Mouse (Mus musculus) midbrain, embryonic 10.5 days (tissue): ENCODE data around the gene Coro6. TPM values are rescaled to one million over a fixed set of nuclear protein-coding genes. Genes with fewer than 3 reads are reported as not detected.

Experiments used
- DNase-seq: peaks from one replicate; pipeline ENCODE4 v3.0.0-alpha.2; 2017; ENCODE audit warnings: low spot score
- H3K27ac ChIP-seq: fragments of 300-500 bp; sonication (generic); replicated peaks from 2 replicates; pipeline ENCODE4 v1.5.1; 2016; ENCODE audit warnings: mild to moderate bottlenecking
- H3K27me3 ChIP-seq: fragments of 300-500 bp; sonication (generic); 2 replicates; pipeline ENCODE4 v1.6.1; 2016; ENCODE audit warnings: low read depth, mild to moderate bottlenecking; ENCODE audit not compliant: poor library complexity, severe bottlenecking
- H3K36me3 ChIP-seq: fragments of 300-500 bp; sonication (generic); 2 replicates; pipeline ENCODE4 v1.6.1; 2016; ENCODE audit warnings: mild to moderate bottlenecking, moderate library complexity
- H3K4me1 ChIP-seq: fragments of 300-500 bp; sonication (generic); 2 replicates; pipeline ENCODE4 v1.6.1; 2016
- H3K4me3 ChIP-seq: fragments of 300-500 bp; sonication (generic); 2 replicates; pipeline ENCODE4 v1.5.1; 2016; ENCODE audit warnings: mild to moderate bottlenecking, moderate library complexity
- H3K9me3 ChIP-seq: fragments of 300-500 bp; sonication (generic); replicated peaks from 2 replicates; pipeline ENCODE4 v1.6.1; 2016; ENCODE audit warnings: mild to moderate bottlenecking
- WGBS: fragments of 180-500 bp; shearing (Covaris S2); methylation state at CpG from one replicate; pipeline ENCODE4 v1.1.7; 2016; 5-methylcytosine and 5-hydroxymethylcytosine counted together
- polyA plus RNA-seq: library from polyadenylated mRNA; unstranded; fragments of >200 nt; fragmentation: Nextera tagmentation; extraction: Ambion mirVana; gene quantifications from 2 replicates; pipeline ENCODE4 v1.2.1, GENCODE M21; 2016

Coro6 gene
- not detected in 2 replicates for polyA plus RNA-seq

DNA sequence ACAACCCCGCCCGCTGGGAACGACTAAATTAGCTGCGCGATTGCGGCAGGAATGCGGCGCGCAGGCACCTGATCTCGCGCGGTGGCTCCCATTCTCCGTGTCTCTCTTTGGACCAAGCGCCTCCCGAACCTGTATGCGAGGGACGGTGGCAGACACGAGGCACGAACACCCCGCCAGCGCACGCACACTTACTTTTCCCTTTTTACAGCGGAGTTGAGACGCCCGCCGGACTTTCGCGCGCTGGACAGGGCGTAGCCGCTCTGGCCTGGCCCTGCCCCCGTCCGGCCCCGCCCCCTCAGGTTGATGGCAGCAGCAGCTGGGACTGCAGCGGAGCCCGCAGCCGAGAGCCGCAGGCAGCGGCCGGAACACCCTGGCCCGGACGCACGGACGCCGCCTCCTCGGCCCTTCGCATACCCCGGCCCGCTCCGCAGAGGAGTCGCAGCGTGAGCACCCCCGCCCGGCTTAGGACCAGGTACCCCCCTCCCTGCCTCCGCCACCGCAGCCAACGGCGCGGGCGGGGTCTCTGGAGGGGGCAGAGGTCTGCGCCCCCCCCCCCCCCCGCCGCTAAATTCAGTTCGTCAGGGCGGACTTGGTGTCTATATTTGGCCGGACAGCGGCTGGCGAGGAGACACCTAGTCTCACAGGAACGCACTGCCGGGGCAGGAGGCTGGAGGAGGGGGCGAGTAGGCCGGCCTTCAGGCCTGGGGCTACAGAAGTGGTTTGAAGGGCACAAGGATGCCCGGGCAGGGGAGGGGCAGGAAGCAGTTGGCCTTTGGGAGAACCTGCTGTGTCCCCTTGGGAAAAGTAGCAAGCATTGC, at the start of gene Coro6:
TSS of gene Coro6 (plus strand) at position 129 of the 818 bp plus-strand sequence.
- H3K4me1 ChIP-seq: peaks cover 29% of the 10 kb centered on the region
- H3K36me3 ChIP-seq: no peaks in the 10 kb centered on the region
- H3K27me3 ChIP-seq: peaks cover 83% of the 10 kb centered on the region
- peak within 1 kb of the TSS; percentile 69 for H3K4me3 ChIP-seq
- peak within 1 kb of the TSS; percentile 73 for H3K27ac ChIP-seq
- H3K9me3 ChIP-seq: no peaks in the 10 kb centered on the region
- peak; percentile 79 for DNase-seq
- WGBS: under 1% methylated on average over 73 of the region's 73 CpGs

DNA sequence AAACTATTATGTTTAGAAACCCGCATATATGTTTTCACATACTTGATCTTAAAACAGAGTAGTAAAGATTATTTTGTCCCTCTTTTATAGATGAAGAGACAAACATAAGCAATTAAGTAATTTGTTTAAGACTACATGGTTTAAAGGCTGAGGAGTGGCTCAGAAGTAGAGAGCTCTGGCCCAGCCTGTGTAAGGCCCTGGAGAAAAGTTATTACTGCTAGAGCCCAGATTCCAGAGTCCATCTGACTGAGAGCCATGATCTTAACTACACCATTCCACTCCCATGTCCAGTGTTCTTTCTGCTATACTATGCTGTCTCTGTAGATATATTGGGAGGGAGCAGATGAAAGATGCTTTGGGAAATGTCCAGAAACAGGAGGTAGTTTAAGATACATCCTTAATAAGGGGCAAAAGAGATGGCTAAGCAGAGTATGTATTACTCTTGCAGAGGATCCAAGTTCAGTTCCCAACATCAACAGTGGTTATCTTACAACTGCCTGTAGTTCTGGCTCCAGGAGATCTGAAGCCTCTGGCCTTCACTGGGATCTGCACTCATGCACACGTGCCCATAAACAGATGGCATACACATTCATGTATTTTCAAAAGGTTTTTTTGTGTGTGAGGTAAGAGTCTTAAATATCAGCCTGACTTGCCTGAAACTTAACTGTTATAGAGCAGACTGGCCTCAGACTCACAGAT, 47.9 kb upstream of the Coro6 start:
- Histone ChIP-seq H3K36me3 (0 out of 2 replicates have a peak, but pooled peaks cover 3% of the 10 kb centered on the region), H3K4me1 (no peaks in the 10 kb centered on the region), H3K9me3 (no peaks in the 10 kb centered on the region), H3K27me3 (no peaks in the 10 kb centered on the region), H3K4me3 (no peak overlapping the region), H3K27ac (no peak overlapping the region)
- WGBS: 88% methylated on average over 2 of the region's 2 CpGs
- no peak for DNase-seq

DNA sequence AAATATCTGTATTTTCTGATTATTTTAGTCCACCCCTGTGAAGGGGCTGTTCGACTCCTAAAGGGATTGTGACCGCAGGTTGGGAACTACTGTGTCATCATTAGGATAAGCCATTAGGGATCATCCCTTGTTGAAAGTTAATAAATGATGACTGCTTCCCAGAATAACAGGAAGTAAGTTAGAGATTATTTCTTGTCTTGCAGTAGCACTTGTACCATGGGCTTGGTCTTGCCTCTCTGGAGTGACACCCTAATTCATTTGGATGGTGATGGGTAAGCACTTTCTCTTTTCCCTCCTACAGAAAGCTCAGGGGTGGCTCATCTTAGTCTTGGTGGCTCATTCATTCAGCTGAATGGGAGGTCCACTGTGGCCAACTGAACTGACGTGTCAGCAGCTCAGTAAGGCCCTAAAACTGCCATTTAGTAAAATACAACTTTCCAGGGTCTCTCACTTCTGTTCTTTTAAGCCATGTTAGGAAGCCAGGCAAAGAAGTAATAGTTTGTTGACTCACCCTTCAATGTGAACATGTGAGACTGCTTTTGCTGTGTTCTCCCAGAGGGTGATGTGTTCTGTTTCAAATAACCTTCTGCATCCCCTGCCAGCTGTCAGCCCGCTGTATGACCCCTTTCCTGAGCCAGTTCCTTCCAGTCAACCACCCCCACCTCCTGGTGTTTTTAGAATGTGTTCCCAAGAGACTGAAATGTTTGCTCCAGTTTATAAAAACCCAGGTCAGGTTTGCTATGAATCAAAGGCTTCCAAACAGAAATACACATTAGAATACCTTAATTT, 45.8 kb upstream of the Coro6 start:
- Histone ChIP-seq H3K4me1 (no peaks in the 10 kb centered on the region), H3K27me3 (no peaks in the 10 kb centered on the region), H3K36me3 (peaks cover 5% of the 10 kb centered on the region), H3K9me3 (no peaks in the 10 kb centered on the region), H3K4me3 (no peak overlapping the region), H3K27ac (no peak overlapping the region)
- DNase-seq: no peak
- 81% methylated on average over 4 of the region's 4 CpGs for WGBS

DNA sequence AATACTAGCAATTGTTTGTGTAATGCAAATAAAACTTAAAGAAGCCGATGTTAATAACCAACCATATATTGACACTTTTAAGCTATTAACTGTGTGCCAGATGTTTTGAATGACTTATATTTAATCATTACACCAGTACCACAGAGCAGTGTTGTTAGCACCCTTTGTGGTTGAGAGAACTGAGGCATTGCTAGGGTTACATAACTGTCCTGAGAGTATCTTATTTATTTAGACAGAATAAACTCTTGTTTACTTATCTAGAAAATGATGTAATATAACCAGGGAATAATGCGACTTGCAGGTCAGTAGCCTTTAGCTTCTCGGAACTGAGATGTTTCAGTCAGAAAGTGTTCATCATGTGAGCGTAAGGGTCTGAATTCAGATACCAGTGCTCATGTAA, 44.2 kb upstream of the Coro6 start:
- H3K9me3 ChIP-seq: no peaks in the 10 kb centered on the region
- WGBS: 97% methylated on average over 4 of the region's 4 CpGs

GRCm38 (mm10) chr11:77423175-77423859, 38.9 kb upstream of the Coro6 start:
- no peak overlapping the region for H3K27ac ChIP-seq
- H3K36me3 ChIP-seq: peaks cover 39% of the 10 kb centered on the region
- no peaks in the 10 kb centered on the region for H3K27me3 ChIP-seq
- WGBS: 86% methylated on average over 4 of the region's 4 CpGs
- no peaks in the 10 kb centered on the region for H3K9me3 ChIP-seq
- no peak for DNase-seq
- H3K4me3 ChIP-seq: no peak overlapping the region
- H3K4me1 ChIP-seq: no peaks in the 10 kb centered on the region

More for the DNA sequence above, 44.2 kb upstream of the Coro6 start:
- no peak overlapping the region for H3K4me3 ChIP-seq
- H3K36me3 ChIP-seq: peaks cover 20% of the 10 kb centered on the region
- no peaks in the 10 kb centered on the region for H3K4me1 ChIP-seq
- no peaks in the 10 kb centered on the region for H3K27me3 ChIP-seq
- H3K27ac ChIP-seq: no peak overlapping the region
- no peak for DNase-seq

GRCm38 (mm10) chr11:77428446-77428845, 33.8 kb upstream of the Coro6 start:
- Histone ChIP-seq H3K9me3 (no peaks in the 10 kb centered on the region), H3K36me3 (peaks cover 35% of the 10 kb centered on the region), H3K27me3 (no peaks in the 10 kb centered on the region), H3K4me3 (no peak overlapping the region), H3K4me1 (no peaks in the 10 kb centered on the region), H3K27ac (no peak overlapping the region)
- no peak for DNase-seq
- WGBS: 88% methylated on average over 1 of the region's 1 CpGs

DNA sequence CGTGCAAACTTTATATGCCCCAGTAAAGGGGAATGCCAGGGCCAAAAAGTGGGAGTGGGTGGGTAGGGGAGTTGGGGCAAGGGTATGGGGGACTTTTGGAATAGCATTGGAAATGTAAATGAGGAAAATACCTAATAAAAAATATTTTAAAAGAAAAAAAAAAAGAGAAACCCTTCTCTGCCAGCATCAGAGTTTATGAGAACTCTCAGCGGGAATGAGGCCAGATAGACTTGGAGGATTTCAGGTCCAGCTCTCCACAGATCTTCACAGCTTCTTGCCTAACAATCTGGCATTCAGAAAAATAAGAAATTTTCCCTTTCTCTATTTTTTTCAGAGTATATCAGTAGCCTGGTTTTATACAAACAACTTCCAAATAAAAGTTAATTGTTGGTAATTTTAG, 25.2 kb upstream of the Coro6 start:
- WGBS: 93% methylated on average over 2 of the region's 2 CpGs
- Histone ChIP-seq H3K27ac (no peak overlapping the region), H3K4me3 (no peak overlapping the region), H3K27me3 (no peaks in the 10 kb centered on the region), H3K36me3 (peaks cover 31% of the 10 kb centered on the region), H3K4me1 (no peaks in the 10 kb centered on the region), H3K9me3 (no peaks in the 10 kb centered on the region)
- DNase-seq: no peak

DNA sequence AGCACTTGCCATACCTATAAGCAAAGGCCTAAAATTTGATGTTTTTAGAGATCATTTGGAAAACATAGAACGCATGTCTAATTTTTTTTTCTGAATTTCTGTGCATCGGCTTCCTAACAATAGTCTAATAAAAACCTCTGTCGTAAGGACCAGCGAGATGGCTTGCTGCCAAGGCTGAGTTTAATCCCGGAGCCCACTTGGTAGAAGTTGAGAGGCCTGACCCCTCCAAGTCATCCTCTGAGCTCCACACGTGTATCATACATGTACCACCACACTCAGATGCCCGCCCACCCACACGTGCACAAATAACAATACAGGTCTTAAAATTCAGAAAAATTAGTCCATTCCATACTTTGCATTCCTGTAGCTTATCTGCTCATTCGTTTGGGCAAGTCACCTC, 22.1 kb upstream of the Coro6 start:
- no peaks in the 10 kb centered on the region for H3K27me3 ChIP-seq
- H3K4me1 ChIP-seq: no peaks in the 10 kb centered on the region
- H3K36me3 ChIP-seq: peaks cover 43% of the 10 kb centered on the region

GRCm38 (mm10) chr11:77441020-77441419, 21.2 kb upstream of the Coro6 start:
- peaks cover 43% of the 10 kb centered on the region for H3K36me3 ChIP-seq
- H3K9me3 ChIP-seq: no peaks in the 10 kb centered on the region
- H3K4me1 ChIP-seq: no peaks in the 10 kb centered on the region
- H3K27me3 ChIP-seq: no peaks in the 10 kb centered on the region
- H3K4me3 ChIP-seq: no peak overlapping the region
- WGBS: 91% methylated on average over 8 of the region's 8 CpGs
- no peak for DNase-seq
- H3K27ac ChIP-seq: no peak overlapping the region

More for the DNA sequence above, 22.1 kb upstream of the Coro6 start:
- H3K9me3 ChIP-seq: no peaks in the 10 kb centered on the region
- H3K4me3 ChIP-seq: no peak overlapping the region
- no peak overlapping the region for H3K27ac ChIP-seq
- DNase-seq: no peak
- WGBS: 94% methylated on average over 9 of the region's 9 CpGs

- no peaks in the 10 kb centered on the region for H3K9me3 ChIP-seq
- no peak overlapping the region for H3K4me3 ChIP-seq
- peaks cover 42% of the 10 kb centered on the region for H3K36me3 ChIP-seq
- no peak for DNase-seq
- WGBS: 86% methylated on average over 7 of the region's 7 CpGs
- no peaks in the 10 kb centered on the region for H3K4me1 ChIP-seq
- no peak overlapping the region for H3K27ac ChIP-seq
- H3K27me3 ChIP-seq: no peaks in the 10 kb centered on the region
Measured at GRCm38 (mm10) chr11:77442186-77443170, 19.7 kb upstream of the Coro6 start.

DNA sequence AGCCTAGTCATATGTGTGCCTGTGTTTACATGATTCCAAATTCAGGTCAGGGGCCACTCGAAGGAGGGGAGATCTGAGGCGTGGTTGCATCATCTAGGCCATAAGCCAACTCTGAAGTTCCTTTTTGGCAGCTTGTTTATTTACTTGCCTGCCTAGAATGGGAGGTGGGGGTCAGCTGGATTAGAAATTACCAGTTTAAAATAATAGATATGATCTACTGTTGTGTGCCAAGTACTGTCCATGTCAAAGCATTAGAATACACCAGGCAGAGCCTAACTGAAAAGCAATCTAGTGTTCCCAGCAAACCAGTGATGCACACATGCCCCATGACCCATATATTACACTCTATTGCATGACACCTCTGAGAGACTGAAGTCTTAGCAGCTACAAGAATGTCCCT, 17.3 kb upstream of the Coro6 start:
- Histone ChIP-seq H3K27ac (no peak overlapping the region), H3K4me3 (no peak overlapping the region), H3K27me3 (no peaks in the 10 kb centered on the region), H3K9me3 (no peaks in the 10 kb centered on the region), H3K4me1 (no peaks in the 10 kb centered on the region), H3K36me3 (peaks cover 36% of the 10 kb centered on the region)
- no peak for DNase-seq
- 83% methylated on average over 2 of the region's 2 CpGs for WGBS
